Mouse (Mus musculus): ENCODE data around the gene Trpv2. TPM values are rescaled to one million over a fixed set of nuclear protein-coding genes. Genes with fewer than 3 reads are reported as not detected.

Gene Trpv2
- polyA plus RNA-seq, 1 experiment: 114 TPM

GRCm38 (mm10) chr11:62549782-62550181 lies 24.5 kb upstream of the Trpv2 start:
- peaks cover 7% of the 10 kb centered on the region for H3K4me1 ChIP-seq (ENCODE audit: control insufficient read depth, insufficient read depth, low read length)
- peak overlapping the region; percentile 100 for H3K27ac ChIP-seq (ENCODE audit: insufficient read depth, low read depth, low read length)
- H3K4me3 ChIP-seq (ENCODE audit: insufficient read depth, low read length): peak overlapping the region; percentile 79
- TF ChIP-seq POLR2A (IDR thresholded peaks at IDR 0.05; ENCODE audit: borderline replicate concordance, low read depth, low read length): no peak
- TF ChIP-seq CTCF (IDR thresholded peaks at IDR 0.05; ENCODE audit: low read depth, low read length): no peak

GRCm38 (mm10) chr11:62550227-62550685 lies 24.0 kb upstream of the Trpv2 start:
- H3K27ac ChIP-seq (ENCODE audit: insufficient read depth, low read depth, low read length): peak overlapping the region; percentile 100
- peak overlapping the region; percentile 79 for H3K4me3 ChIP-seq (ENCODE audit: insufficient read depth, low read length)
- TF ChIP-seq POLR2A (IDR thresholded peaks at IDR 0.05; ENCODE audit: borderline replicate concordance, low read depth, low read length) (no peak), CTCF (IDR thresholded peaks at IDR 0.05; ENCODE audit: low read depth, low read length) (no peak)
- peaks cover 7% of the 10 kb centered on the region for H3K4me1 ChIP-seq (ENCODE audit: control insufficient read depth, insufficient read depth, low read length)

DNA sequence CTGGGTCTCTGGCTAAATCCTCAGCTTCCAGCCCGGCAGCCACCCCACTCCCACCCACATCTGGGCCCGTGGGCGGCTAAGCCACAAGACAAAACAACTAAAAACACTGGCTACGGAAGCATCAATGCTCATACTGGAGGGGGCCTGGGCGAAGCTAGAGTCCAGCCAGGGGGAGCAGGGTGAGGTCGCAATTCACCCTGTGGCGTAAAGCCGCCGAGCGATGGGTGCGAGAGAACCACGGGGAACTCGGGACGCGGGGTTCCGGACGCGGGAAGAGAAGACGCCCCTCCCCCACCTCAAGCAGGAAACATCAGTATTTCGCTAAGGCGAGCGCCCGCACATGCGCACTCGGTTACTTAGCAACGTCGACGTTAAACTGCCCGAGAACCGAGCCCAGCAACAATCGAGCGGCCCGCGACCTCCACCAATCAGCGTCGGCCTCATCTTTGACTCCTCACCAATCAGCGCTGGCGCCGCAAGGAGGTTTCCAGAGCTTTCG lies 23.5 kb upstream of the Trpv2 start, which contains the start of gene Ubb:
Ubb (plus strand) TSS at position 445 of the 499 bp plus-strand sequence.
- Histone ChIP-seq H3K27ac (ENCODE audit: insufficient read depth, low read depth, low read length) (peak within 1 kb of the TSS; percentile 100), H3K4me3 (ENCODE audit: insufficient read depth, low read length) (peak within 1 kb of the TSS; percentile 79), H3K4me1 (ENCODE audit: control insufficient read depth, insufficient read depth, low read length) (peaks cover 7% of the 10 kb centered on the region)
- TF ChIP-seq POLR2A (IDR thresholded peaks at IDR 0.05; ENCODE audit: borderline replicate concordance, low read depth, low read length): no peak

- H3K27ac ChIP-seq (ENCODE audit: insufficient read depth, low read depth, low read length): peak overlapping the region; percentile 95
These were observed 22.8 kb upstream of the Trpv2 start for GRCm38 (mm10) chr11:62551226-62552119.

GRCm38 (mm10) chr11:62553186-62553585 lies 21.1 kb upstream of the Trpv2 start:
- TF ChIP-seq POLR2A (IDR thresholded peaks at IDR 0.05; ENCODE audit: borderline replicate concordance, low read depth, low read length): no peak
- TF ChIP-seq CTCF (IDR thresholded peaks at IDR 0.05; ENCODE audit: low read depth, low read length): no peak
- Histone ChIP-seq H3K4me1 (ENCODE audit: control insufficient read depth, insufficient read depth, low read length) (peaks cover 7% of the 10 kb centered on the region), H3K4me3 (ENCODE audit: insufficient read depth, low read length) (peak overlapping the region; percentile 61), H3K27ac (ENCODE audit: insufficient read depth, low read depth, low read length) (no peak overlapping the region)

More at GRCm38 (mm10) chr11:62551226-62552119, 22.8 kb upstream of the Trpv2 start:
- peaks cover 7% of the 10 kb centered on the region for H3K4me1 ChIP-seq (ENCODE audit: control insufficient read depth, insufficient read depth, low read length)
- H3K4me3 ChIP-seq (ENCODE audit: insufficient read depth, low read length): peak overlapping the region; percentile 78
- TF ChIP-seq POLR2A (IDR thresholded peaks at IDR 0.05; ENCODE audit: borderline replicate concordance, low read depth, low read length) (peak; percentile 58), CTCF (IDR thresholded peaks at IDR 0.05; ENCODE audit: low read depth, low read length) (no peak)

DNA sequence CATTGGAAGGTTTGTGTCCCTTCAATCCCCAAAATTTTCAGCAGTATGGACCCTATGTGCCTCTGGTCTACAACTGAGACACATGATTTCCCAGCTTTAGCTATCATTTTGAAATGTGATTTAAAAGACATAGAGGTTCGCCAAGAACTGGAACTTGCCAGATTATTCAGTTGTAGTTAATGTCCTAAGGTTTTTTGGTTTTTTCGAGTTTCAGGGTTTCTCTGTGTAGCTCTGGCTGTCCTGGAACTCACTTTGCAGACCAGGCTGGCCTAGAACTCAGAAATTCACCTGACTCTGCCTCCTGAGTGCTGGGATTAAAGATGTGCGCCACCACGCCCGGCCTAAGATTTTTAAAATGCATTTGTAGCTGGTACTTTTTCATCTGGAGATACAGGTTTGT lies 20.7 kb upstream of the Trpv2 start:
- TF ChIP-seq POLR2A (IDR thresholded peaks at IDR 0.05; ENCODE audit: borderline replicate concordance, low read depth, low read length) (no peak), CTCF (IDR thresholded peaks at IDR 0.05; ENCODE audit: low read depth, low read length) (no peak)
- H3K4me1 ChIP-seq (ENCODE audit: control insufficient read depth, insufficient read depth, low read length): peaks cover 7% of the 10 kb centered on the region
- no peak overlapping the region for H3K27ac ChIP-seq (ENCODE audit: insufficient read depth, low read depth, low read length)

DNA sequence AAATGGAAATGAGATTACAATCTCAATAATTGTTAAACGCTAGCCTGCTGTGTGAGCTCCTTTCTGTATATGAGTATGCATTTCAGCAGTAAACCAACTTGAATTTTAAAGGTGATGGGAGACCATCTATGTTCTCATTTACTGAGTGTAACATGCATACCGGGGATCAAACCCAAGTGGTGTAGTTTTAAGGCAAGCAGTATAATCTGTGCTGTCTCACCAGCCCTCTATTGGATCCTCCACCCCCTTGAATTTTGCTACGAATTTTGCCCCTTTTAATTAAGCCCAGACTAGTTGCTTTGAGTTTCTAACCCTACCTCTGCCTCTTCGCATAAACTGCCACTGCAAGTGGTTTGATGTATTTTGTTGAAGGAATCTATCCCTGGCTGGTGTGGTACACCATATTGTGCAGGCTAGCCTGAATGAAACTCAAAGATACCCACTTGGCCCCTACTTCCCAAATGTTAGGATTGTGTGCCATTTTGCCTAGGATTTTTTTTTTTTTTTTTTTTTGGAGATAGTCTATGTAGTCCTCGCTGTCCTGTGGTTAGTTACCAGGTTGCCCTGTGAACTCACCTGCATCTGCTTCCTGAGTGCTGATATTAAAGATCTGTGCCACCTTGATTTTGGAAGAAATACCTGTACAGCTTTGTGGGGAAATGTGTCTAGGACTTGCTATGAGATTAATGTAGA lies 20.0 kb upstream of the Trpv2 start:
- H3K27ac ChIP-seq (ENCODE audit: insufficient read depth, low read depth, low read length): no peak overlapping the region
- peak overlapping the region; percentile 61 for H3K4me3 ChIP-seq (ENCODE audit: insufficient read depth, low read length)
- peaks cover 8% of the 10 kb centered on the region for H3K4me1 ChIP-seq (ENCODE audit: control insufficient read depth, insufficient read depth, low read length)
- no peak for TF ChIP-seq POLR2A (IDR thresholded peaks at IDR 0.05; ENCODE audit: borderline replicate concordance, low read depth, low read length)
- TF ChIP-seq CTCF (IDR thresholded peaks at IDR 0.05; ENCODE audit: low read depth, low read length): no peak

More for the DNA sequence above, 20.7 kb upstream of the Trpv2 start:
- peak overlapping the region; percentile 61 for H3K4me3 ChIP-seq (ENCODE audit: insufficient read depth, low read length)

DNA sequence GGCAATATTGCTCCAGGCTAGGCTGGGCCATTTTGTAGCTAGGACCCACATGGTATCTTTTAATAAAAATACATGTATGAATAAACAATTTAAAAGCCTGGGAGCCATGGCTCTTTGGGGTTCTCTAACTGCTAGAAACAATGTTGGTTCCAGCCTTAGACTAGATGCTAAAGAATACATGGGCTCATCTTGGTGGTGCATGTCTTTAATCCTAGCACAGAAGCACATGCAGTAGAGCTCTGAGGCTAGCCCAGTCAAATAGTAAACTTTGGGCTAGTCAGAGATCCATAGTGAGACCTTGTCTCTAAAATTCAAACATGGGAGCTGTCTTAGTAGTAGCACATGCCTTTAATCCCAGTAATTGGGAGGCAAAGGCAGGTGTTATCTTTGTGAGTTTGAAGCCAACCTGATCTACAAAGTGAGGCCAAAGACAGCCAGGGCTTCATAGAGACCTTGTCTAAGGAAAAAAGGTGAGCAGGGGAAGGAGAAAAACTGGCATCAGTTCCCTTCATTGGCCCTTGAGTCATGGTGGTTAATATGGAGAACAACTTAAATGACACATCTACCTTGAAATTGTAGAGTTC lies 19.3 kb upstream of the Trpv2 start:
- TF ChIP-seq CTCF (IDR thresholded peaks at IDR 0.05; ENCODE audit: low read depth, low read length) (no peak), POLR2A (IDR thresholded peaks at IDR 0.05; ENCODE audit: borderline replicate concordance, low read depth, low read length) (no peak)
- no peak overlapping the region for H3K4me3 ChIP-seq (ENCODE audit: insufficient read depth, low read length)
- no peak overlapping the region for H3K27ac ChIP-seq (ENCODE audit: insufficient read depth, low read depth, low read length)
- peaks cover 11% of the 10 kb centered on the region for H3K4me1 ChIP-seq (ENCODE audit: control insufficient read depth, insufficient read depth, low read length)

DNA sequence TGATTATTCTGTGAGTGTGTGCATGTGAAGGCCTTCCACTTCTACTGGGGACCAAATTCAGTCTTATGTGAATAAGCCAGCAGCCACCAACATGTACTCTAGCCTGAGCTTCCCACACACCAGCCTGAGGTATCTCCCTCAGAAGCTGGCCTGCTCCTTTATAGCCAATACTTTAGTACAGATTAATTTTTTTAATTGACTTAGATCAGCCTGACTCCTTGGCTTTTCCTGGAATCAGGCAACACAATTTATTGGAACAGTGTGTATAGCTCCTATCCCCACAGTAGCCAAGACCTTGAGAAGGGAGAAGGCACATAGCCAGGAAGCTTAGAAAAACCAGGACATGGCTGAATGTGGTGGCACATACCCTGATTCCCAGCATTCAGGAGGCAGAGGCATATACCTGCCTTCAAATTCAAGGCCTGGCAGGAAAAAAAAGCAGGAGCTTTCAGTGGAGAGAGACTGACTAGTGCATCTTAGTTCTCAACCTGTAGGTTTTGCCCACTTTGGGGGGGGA lies 18.3 kb upstream of the Trpv2 start:
- Histone ChIP-seq H3K4me3 (ENCODE audit: insufficient read depth, low read length) (no peak overlapping the region), H3K4me1 (ENCODE audit: control insufficient read depth, insufficient read depth, low read length) (peaks cover 11% of the 10 kb centered on the region), H3K27ac (ENCODE audit: insufficient read depth, low read depth, low read length) (no peak overlapping the region)
- no peak for TF ChIP-seq POLR2A (IDR thresholded peaks at IDR 0.05; ENCODE audit: borderline replicate concordance, low read depth, low read length)
- no peak for TF ChIP-seq CTCF (IDR thresholded peaks at IDR 0.05; ENCODE audit: low read depth, low read length)

Data from bone marrow macrophage, adult 2 months (primary cell).